In genomic region chr11:106065073-106065922, GRCm38 (mm10) we compare ENCODE assay signal across 8 mouse cellular contexts. TPM values are rescaled to one million over a fixed set of nuclear protein-coding genes. Genes with fewer than 3 reads are reported as not detected.
DNase-seq lines count a peak whose midpoint lies in the region; ATAC-seq and TF ChIP-seq lines count a peak whose summit lies in the region.

No protein-coding gene starts in this region.

- H3K9me3 ChIP-seq in lung, embryonic 14.5 days (ENCODE audit: low read depth, low read length) = no peaks in the 10 kb centered on the region
- H3K9me3 ChIP-seq in limb, embryonic 13.5 days = no peaks in the 10 kb centered on the region

- no peaks in the 10 kb centered on the region for H3K4me1 ChIP-seq in lung, embryonic 14.5 days (ENCODE audit: insufficient read depth)
- peaks cover 10% of the 10 kb centered on the region for H3K4me1 ChIP-seq in limb, embryonic 13.5 days
- H3K4me1 ChIP-seq in olfactory bulb, adult 2 months (ENCODE audit: control insufficient read depth, insufficient read depth, low read length) = no peaks in the 10 kb centered on the region; the same call in 1 of the 2 replicates

- no peak overlapping the region for H3K27ac ChIP-seq in lung, embryonic 14.5 days (ENCODE audit: low read depth)
- H3K27ac ChIP-seq in limb, embryonic 13.5 days = no peak overlapping the region
- no peak overlapping the region for H3K27ac ChIP-seq in olfactory bulb, adult 2 months (ENCODE audit: insufficient read depth, low read depth, low read length)

- H3K4me3 ChIP-seq in lung, embryonic 14.5 days (ENCODE audit: low read depth, low read length) = peak overlapping the region; percentile 92
- peak overlapping the region; percentile 90 for H3K4me3 ChIP-seq in limb, embryonic 13.5 days
- peak overlapping the region; percentile 52 for H3K4me3 ChIP-seq in olfactory bulb, adult 2 months (ENCODE audit: insufficient read depth, low read depth, low read length)

- H3K36me3 ChIP-seq in lung, embryonic 14.5 days (ENCODE audit: insufficient read depth) = 0 out of 2 replicates have a peak, but pooled peaks cover 3% of the 10 kb centered on the region
- peaks cover 7% of the 10 kb centered on the region for H3K36me3 ChIP-seq in limb, embryonic 13.5 days

- no peak for TF ChIP-seq CTCF in lung, embryonic 14.5 days (IDR thresholded peaks at IDR 0.05; ENCODE audit: low read depth)
- no peak for TF ChIP-seq CTCF in olfactory bulb, adult 2 months (IDR thresholded peaks at IDR 0.05; ENCODE audit: insufficient read depth, low read depth, low read length)

- peak overlapping the region; percentile 90 for H3K9ac ChIP-seq in lung, embryonic 14.5 days
- peak overlapping the region; percentile 91; the same call in 1 of the 2 replicates for H3K9ac ChIP-seq in limb, embryonic 13.5 days

- no peak for TF ChIP-seq POLR2A in olfactory bulb, adult 2 months (IDR thresholded peaks at IDR 0.05; ENCODE audit: insufficient read depth, low read depth, low read length)

- DNase-seq in lung, embryonic 14.5 days = no peak
- no peak for DNase-seq in lung, postnatal 36 days
- no peak for DNase-seq in cerebellum, adult 18-20 months
- DNase-seq in gastrocnemius, postnatal 14 days = no peak
- no peak for DNase-seq in adrenal gland, postnatal 14 days

- peak overlapping the region; percentile 95 for H3K4me2 ChIP-seq in lung, embryonic 14.5 days
- H3K4me2 ChIP-seq in limb, embryonic 13.5 days (replicated peaks) = peak overlapping the region; percentile 76

- H3K27me3 ChIP-seq in lung, embryonic 14.5 days (ENCODE audit: insufficient read depth, low read length) = no peaks in the 10 kb centered on the region
- H3K27me3 ChIP-seq in limb, embryonic 13.5 days = no peaks in the 10 kb centered on the region

- WGBS in lung, embryonic 14.5 days = 35% methylated on average over 18 of the region's 18 CpGs
- 44% methylated on average over 18 of the region's 18 CpGs for WGBS in limb, embryonic 13.5 days
- WGBS in olfactory bulb, adult 2 months = 30% methylated on average over 18 of the region's 18 CpGs

- intact Hi-C loops in gastrocnemius, postnatal 14 days (cut with DNase I; ENCODE audit: low total_unique reads) = no loop called here

- 0 out of 2 replicates have a peak, but pooled peaks have one; percentile 1 for ATAC-seq in lung, embryonic 14.5 days (ENCODE audit: insufficient read depth)
- ATAC-seq in erythroblast, adult 5-6 weeks (replicated peaks; ENCODE audit: low FRiP score, poor library complexity, severe bottlenecking) = peak; percentile 49
- 0 out of 2 replicates have a peak, but pooled peaks have one; percentile 17 for ATAC-seq in limb, embryonic 13.5 days (ENCODE audit: low FRiP score, low read depth)

RNA-seq across cellular contexts. Expression of gene Taco1, which starts 0.6 kb away (rescaled TPM):
- polyA plus RNA-seq in lung, embryonic 14.5 days (2014; fragmentation: Nextera tagmentation; extraction: Ambion mirVana) = 9.5 TPM in 2 replicates
- 1.2 and 1.9 TPM in 2 replicates for total RNA-seq in erythroblast, adult 5-6 weeks (2015; ENCODE audit: low replicate concordance)
- 0.17 and 8.5 TPM in 2 replicates for total RNA-seq in erythroblast, adult 5-6 weeks (2017; ENCODE audit: low replicate concordance)
- polyA plus RNA-seq in limb, embryonic 13.5 days (2015; fragmentation: Nextera tagmentation; extraction: Ambion mirVana) = 8.6 and 9.7 TPM in 2 replicates
- polyA plus RNA-seq in olfactory bulb, adult 2 months (2012; ENCODE audit: insufficient read depth, insufficient read length, low replicate concordance, missing spikeins) = not detected in 2 replicates
- 10 to 100 TPM; 38.8 to 42.5 TPM for total RNA-seq in gastrocnemius, postnatal 14 days (2021)
- total RNA-seq in adrenal gland, postnatal 14 days (2021) = 41.4 and 47.1 TPM in 2 replicates

RNA-seq across cellular contexts. Expression of gene Map3k3, which starts 19.1 kb away (rescaled TPM):
- polyA plus RNA-seq in lung, embryonic 14.5 days (2014; fragmentation: Nextera tagmentation; extraction: Ambion mirVana) = 29.1 and 33.4 TPM in 2 replicates
- 2.9 and 6.3 TPM in 2 replicates for total RNA-seq in erythroblast, adult 5-6 weeks (2015; ENCODE audit: low replicate concordance)
- 5.2 and 11.7 TPM in 2 replicates for total RNA-seq in erythroblast, adult 5-6 weeks (2017; ENCODE audit: low replicate concordance)
- polyA plus RNA-seq in limb, embryonic 13.5 days (2015; fragmentation: Nextera tagmentation; extraction: Ambion mirVana) = 25.3 and 27.1 TPM in 2 replicates
- polyA plus RNA-seq in olfactory bulb, adult 2 months (2012; ENCODE audit: insufficient read depth, insufficient read length, low replicate concordance, missing spikeins) = not detected in 2 replicates
- total RNA-seq in gastrocnemius, postnatal 14 days (2021) = 10 to 100 TPM; 22.1 to 22.7 TPM
- 41.6 and 55.1 TPM in 2 replicates for total RNA-seq in adrenal gland, postnatal 14 days (2021)

RNA-seq across cellular contexts. Expression of gene Dcaf7, which starts 28.6 kb away (rescaled TPM):
- 72.5 and 83.8 TPM in 2 replicates for polyA plus RNA-seq in lung, embryonic 14.5 days (2014; fragmentation: Nextera tagmentation; extraction: Ambion mirVana)
- 20.5 and 25.9 TPM in 2 replicates for total RNA-seq in erythroblast, adult 5-6 weeks (2015; ENCODE audit: low replicate concordance)
- total RNA-seq in erythroblast, adult 5-6 weeks (2017; ENCODE audit: low replicate concordance) = 20.2 and 27.3 TPM in 2 replicates
- polyA plus RNA-seq in limb, embryonic 13.5 days (2015; fragmentation: Nextera tagmentation; extraction: Ambion mirVana) = 68.6 and 73.4 TPM in 2 replicates
- polyA plus RNA-seq in olfactory bulb, adult 2 months (2012; ENCODE audit: insufficient read depth, insufficient read length, low replicate concordance, missing spikeins) = 52.7 and 159 TPM in 2 replicates
- total RNA-seq in gastrocnemius, postnatal 14 days (2021) = 10 to 100 TPM; 31.4 to 34.0 TPM
- 50.3 and 58.0 TPM in 2 replicates for total RNA-seq in adrenal gland, postnatal 14 days (2021)

RNA-seq across cellular contexts. Expression of gene Kcnh6, which starts 57.4 kb away (rescaled TPM):
- polyA plus RNA-seq in lung, embryonic 14.5 days (2014; fragmentation: Nextera tagmentation; extraction: Ambion mirVana) = 0.31 and 0.39 TPM in 2 replicates
- total RNA-seq in erythroblast, adult 5-6 weeks (2015; ENCODE audit: low replicate concordance) = not detected in 2 replicates
- total RNA-seq in erythroblast, adult 5-6 weeks (2017; ENCODE audit: low replicate concordance) = 0.68 TPM in 1 of 2 replicates, not detected in the other
- 0.22 and 0.23 TPM in 2 replicates for polyA plus RNA-seq in limb, embryonic 13.5 days (2015; fragmentation: Nextera tagmentation; extraction: Ambion mirVana)
- not detected in 2 replicates for polyA plus RNA-seq in olfactory bulb, adult 2 months (2012; ENCODE audit: insufficient read depth, insufficient read length, low replicate concordance, missing spikeins)
- not detected for total RNA-seq in gastrocnemius, postnatal 14 days (2021)
- total RNA-seq in adrenal gland, postnatal 14 days (2021) = 0.15 and 0.41 TPM in 2 replicates
